Mouse (Mus musculus): ENCODE measurements at regions not wholly inside any gene's neighbourhood (a gene's known extent, or its start where the extent isn't known, plus 50 kb on each side); places are given as distances from the start of the nearest gene placed in this dataset.

- WGBS: 80% methylated on average over 6 of the region's 6 CpGs
- no peak overlapping the region for H3K9ac ChIP-seq
- no peaks in the 10 kb centered on the region for H3K9me3 ChIP-seq
- no peaks in the 10 kb centered on the region for H3K36me3 ChIP-seq (replicated peaks)
- no peak for ATAC-seq (ENCODE audit: low FRiP score)
- H3K4me2 ChIP-seq: no peak overlapping the region
- peaks cover 6% of the 10 kb centered on the region; the same call in 1 of the 2 replicates for H3K4me1 ChIP-seq
- no peak overlapping the region for H3K27ac ChIP-seq
- no peak overlapping the region for H3K4me3 ChIP-seq (replicated peaks)
- peaks cover 10% of the 10 kb centered on the region; the same call in 1 of the 2 replicates for H3K27me3 ChIP-seq
Measured at GRCm38 (mm10) chr1:57201274-57201673, 176.1 kb upstream of the 1700066M21Rik start.

DNA sequence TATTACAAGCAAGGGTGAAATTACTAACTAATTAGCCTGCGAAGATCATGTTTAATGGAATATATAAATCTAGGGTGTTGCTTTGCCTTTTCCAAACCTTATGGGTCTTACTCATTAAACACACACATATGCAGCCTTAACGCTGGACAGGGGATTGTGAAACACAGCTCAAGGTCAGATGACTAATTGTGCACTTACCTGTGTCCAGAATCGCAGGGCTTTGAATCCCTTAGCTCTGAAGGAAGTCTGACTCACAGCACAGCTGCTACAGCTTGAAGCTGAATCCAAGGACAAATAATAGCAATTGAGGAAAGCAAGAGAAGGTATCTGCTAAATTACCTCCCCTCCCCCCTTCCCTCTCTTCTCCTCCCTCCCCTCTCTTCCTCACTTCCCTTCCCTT lies 173.1 kb upstream of the 1700066M21Rik start:
- Histone ChIP-seq H3K9ac (no peak overlapping the region), H3K36me3 (replicated peaks) (no peaks in the 10 kb centered on the region), H3K27me3 (peaks cover 16% of the 10 kb centered on the region; the same call in 1 of the 2 replicates), H3K4me3 (replicated peaks) (no peak overlapping the region), H3K4me1 (peaks cover 6% of the 10 kb centered on the region; the same call in 1 of the 2 replicates), H3K9me3 (no peaks in the 10 kb centered on the region), H3K4me2 (no peak overlapping the region), H3K27ac (no peak overlapping the region)
- ATAC-seq (ENCODE audit: low FRiP score): no peak
- 58% methylated on average over 3 of the region's 3 CpGs for WGBS

DNA sequence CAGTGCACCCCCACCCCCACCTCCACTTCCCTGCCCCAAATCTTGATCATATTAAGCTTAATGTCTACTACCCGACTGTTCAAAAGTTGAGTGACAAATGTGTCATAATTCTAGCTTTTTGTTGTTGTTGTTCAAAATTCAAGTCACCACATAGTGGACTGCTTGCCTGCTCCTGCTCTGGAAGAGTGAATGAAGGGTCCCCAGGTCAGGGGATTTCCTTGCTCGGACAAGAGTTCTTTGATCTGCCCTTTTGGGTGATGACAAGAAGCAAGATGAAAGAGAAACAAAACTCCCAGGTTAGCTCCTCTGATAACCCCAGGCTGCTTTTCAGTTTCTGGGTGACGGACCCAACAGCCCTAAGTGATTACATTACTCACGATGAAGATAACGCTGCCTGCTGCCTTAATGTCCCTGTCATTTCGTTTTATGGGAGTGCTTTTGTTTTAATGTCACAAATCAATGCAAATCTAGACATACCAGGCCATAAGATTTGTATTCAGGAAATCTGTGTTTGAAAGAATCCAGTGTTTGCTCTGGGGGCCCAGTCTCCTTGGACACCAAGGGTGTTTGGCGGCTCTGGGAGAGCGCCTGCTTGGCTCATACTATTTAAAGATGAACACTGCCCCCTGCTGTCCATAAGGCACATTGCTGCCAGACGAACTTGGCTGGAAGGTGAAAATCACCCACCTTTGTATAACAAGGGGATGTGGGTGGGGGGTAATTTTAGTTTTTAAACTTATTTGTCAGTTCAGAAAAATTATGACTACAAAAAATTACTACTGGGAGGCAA lies 172.0 kb upstream of the 1700066M21Rik start:
- H3K9me3 ChIP-seq: no peaks in the 10 kb centered on the region
- peaks cover 16% of the 10 kb centered on the region; the same call in 1 of the 2 replicates for H3K27me3 ChIP-seq
- ATAC-seq (ENCODE audit: low FRiP score): peak; percentile 81
- peak overlapping the region; percentile 34 for H3K4me2 ChIP-seq
- 13% methylated on average over 9 of the region's 9 CpGs for WGBS
- no peaks in the 10 kb centered on the region for H3K36me3 ChIP-seq (replicated peaks)
- H3K27ac ChIP-seq: no peak overlapping the region
- no peak overlapping the region for H3K9ac ChIP-seq
- no peak overlapping the region for H3K4me3 ChIP-seq (replicated peaks)
- peaks cover 6% of the 10 kb centered on the region; the same call in 1 of the 2 replicates for H3K4me1 ChIP-seq

- Histone ChIP-seq H3K27ac (no peak overlapping the region), H3K27me3 (peaks cover 16% of the 10 kb centered on the region; the same call in 1 of the 2 replicates), H3K9me3 (no peaks in the 10 kb centered on the region), H3K36me3 (replicated peaks) (no peaks in the 10 kb centered on the region), H3K4me1 (peaks cover 6% of the 10 kb centered on the region; the same call in 1 of the 2 replicates), H3K9ac (no peak overlapping the region), H3K4me3 (replicated peaks) (no peak overlapping the region), H3K4me2 (no peak overlapping the region)
- ATAC-seq (ENCODE audit: low FRiP score): no peak
- WGBS: 83% methylated on average over 3 of the region's 3 CpGs
Measured at GRCm38 (mm10) chr1:57206496-57206895, 170.9 kb upstream of the 1700066M21Rik start.

GRCm38 (mm10) chr1:57206944-57207343 lies 170.5 kb upstream of the 1700066M21Rik start:
- H3K4me2 ChIP-seq: no peak overlapping the region
- peaks cover 6% of the 10 kb centered on the region; the same call in 1 of the 2 replicates for H3K4me1 ChIP-seq
- H3K9me3 ChIP-seq: no peaks in the 10 kb centered on the region
- ATAC-seq (ENCODE audit: low FRiP score): no peak
- no peaks in the 10 kb centered on the region for H3K36me3 ChIP-seq (replicated peaks)
- H3K27me3 ChIP-seq: peaks cover 16% of the 10 kb centered on the region; the same call in 1 of the 2 replicates
- H3K4me3 ChIP-seq (replicated peaks): no peak overlapping the region
- H3K9ac ChIP-seq: no peak overlapping the region
- 25% methylated on average over 1 of the region's 1 CpGs for WGBS
- no peak overlapping the region for H3K27ac ChIP-seq

GRCm38 (mm10) chr1:57208415-57208814 lies 169.0 kb upstream of the 1700066M21Rik start:
- peaks cover 10% of the 10 kb centered on the region for H3K4me1 ChIP-seq
- H3K4me2 ChIP-seq: no peak overlapping the region
- ATAC-seq (ENCODE audit: low FRiP score): no peak
- H3K27me3 ChIP-seq: peaks cover 13% of the 10 kb centered on the region; the same call in 1 of the 2 replicates
- H3K27ac ChIP-seq: no peak overlapping the region
- WGBS: 90% methylated on average over 9 of the region's 9 CpGs
- no peaks in the 10 kb centered on the region for H3K9me3 ChIP-seq
- H3K9ac ChIP-seq: no peak overlapping the region
- no peak overlapping the region for H3K4me3 ChIP-seq (replicated peaks)
- H3K36me3 ChIP-seq (replicated peaks): no peaks in the 10 kb centered on the region

GRCm38 (mm10) chr1:57209281-57209680 lies 168.1 kb upstream of the 1700066M21Rik start:
- Histone ChIP-seq H3K9me3 (no peaks in the 10 kb centered on the region), H3K27ac (no peak overlapping the region), H3K4me3 (replicated peaks) (no peak overlapping the region), H3K27me3 (peaks cover 13% of the 10 kb centered on the region; the same call in 1 of the 2 replicates), H3K36me3 (replicated peaks) (no peaks in the 10 kb centered on the region), H3K4me1 (peaks cover 12% of the 10 kb centered on the region), H3K9ac (no peak overlapping the region), H3K4me2 (no peak overlapping the region)
- ATAC-seq (ENCODE audit: low FRiP score): no peak
- 80% methylated on average over 2 of the region's 2 CpGs for WGBS

- Histone ChIP-seq H3K27me3 (peaks cover 8% of the 10 kb centered on the region; the same call in 1 of the 2 replicates), H3K4me3 (replicated peaks) (no peak overlapping the region), H3K9ac (no peak overlapping the region), H3K4me2 (no peak overlapping the region), H3K4me1 (peaks cover 6% of the 10 kb centered on the region), H3K9me3 (no peaks in the 10 kb centered on the region), H3K36me3 (replicated peaks) (no peaks in the 10 kb centered on the region), H3K27ac (no peak overlapping the region)
- WGBS: 72% methylated on average over 2 of the region's 2 CpGs
- no peak for ATAC-seq (ENCODE audit: low FRiP score)
Measured at GRCm38 (mm10) chr1:57211046-57211445, 166.4 kb upstream of the 1700066M21Rik start.

- WGBS: 46% methylated on average over 16 of the region's 16 CpGs
- H3K27ac ChIP-seq: no peak overlapping the region
Measured at GRCm38 (mm10) chr1:57213428-57213874, 164.0 kb upstream of the 1700066M21Rik start.

GRCm38 (mm10) chr1:57214266-57214665 lies 163.2 kb upstream of the 1700066M21Rik start:
- WGBS: 73% methylated on average over 2 of the region's 2 CpGs
- 0 out of 2 replicates have a peak overlapping the region, but pooled peaks have one; percentile 13 for H3K27ac ChIP-seq
- no peaks in the 10 kb centered on the region for H3K36me3 ChIP-seq (replicated peaks)

More at GRCm38 (mm10) chr1:57213428-57213874, 164.0 kb upstream of the 1700066M21Rik start:
- Histone ChIP-seq H3K4me1 (peaks cover 17% of the 10 kb centered on the region), H3K36me3 (replicated peaks) (no peaks in the 10 kb centered on the region), H3K4me2 (no peak overlapping the region), H3K4me3 (replicated peaks) (no peak overlapping the region), H3K9me3 (no peaks in the 10 kb centered on the region), H3K9ac (no peak overlapping the region), H3K27me3 (no peaks in the 10 kb centered on the region)
- ATAC-seq (ENCODE audit: low FRiP score): peak; percentile 62

GRCm38 (mm10) chr1:57217656-57218055 lies 159.8 kb upstream of the 1700066M21Rik start:
- WGBS: 46% methylated on average over 8 of the region's 8 CpGs
- Histone ChIP-seq H3K4me3 (replicated peaks) (no peak overlapping the region), H3K9ac (no peak overlapping the region), H3K9me3 (no peaks in the 10 kb centered on the region), H3K27ac (peak overlapping the region; percentile 50; the same call in 1 of the 2 replicates), H3K4me1 (peaks cover 27% of the 10 kb centered on the region), H3K27me3 (peaks cover 5% of the 10 kb centered on the region; the same call in 1 of the 2 replicates), H3K36me3 (replicated peaks) (no peaks in the 10 kb centered on the region), H3K4me2 (no peak overlapping the region)
- ATAC-seq (ENCODE audit: low FRiP score): peak; percentile 53; the same call in 1 of the 2 replicates

More at GRCm38 (mm10) chr1:57214266-57214665, 163.2 kb upstream of the 1700066M21Rik start:
- Histone ChIP-seq H3K4me1 (peaks cover 25% of the 10 kb centered on the region), H3K27me3 (no peaks in the 10 kb centered on the region), H3K9me3 (no peaks in the 10 kb centered on the region), H3K4me2 (no peak overlapping the region), H3K9ac (no peak overlapping the region), H3K4me3 (replicated peaks) (no peak overlapping the region)
- no peak for ATAC-seq (ENCODE audit: low FRiP score)

GRCm38 (mm10) chr1:57218127-57218526 lies 159.3 kb upstream of the 1700066M21Rik start:
- H3K27me3 ChIP-seq: peaks cover 5% of the 10 kb centered on the region; the same call in 1 of the 2 replicates
- H3K4me2 ChIP-seq: no peak overlapping the region
- peaks cover 27% of the 10 kb centered on the region for H3K4me1 ChIP-seq
- H3K9ac ChIP-seq: no peak overlapping the region
- peak overlapping the region; percentile 50; the same call in 1 of the 2 replicates for H3K27ac ChIP-seq
- no peaks in the 10 kb centered on the region for H3K9me3 ChIP-seq
- ATAC-seq (ENCODE audit: low FRiP score): peak; percentile 71; the same call in 1 of the 2 replicates
- WGBS: 14% methylated on average over 2 of the region's 2 CpGs
- no peak overlapping the region for H3K4me3 ChIP-seq (replicated peaks)
- no peaks in the 10 kb centered on the region for H3K36me3 ChIP-seq (replicated peaks)
